Mouse (Mus musculus) neural tube, embryonic 12.5 days (tissue): ENCODE measurements at regions not wholly inside any gene's neighbourhood (a gene's known extent, or its start where the extent isn't known, plus 50 kb on each side); places are given as distances from the start of the nearest gene placed in this dataset.
"Not testable (repeated sequence)": the region's sequence is repeated elsewhere in the genome, so short reads cannot be mapped to it uniquely, and the experiment has no call there.

ENCODE experiments used
- ATAC-seq: fragments of 200-750 bp; cut with Nextera tagmentation; 2 replicates; pipeline ENCODE4 v1.8.0; 2017; ENCODE audit warnings: low read depth, mild to moderate bottlenecking, moderate TSS enrichment, moderate library complexity; ENCODE audit not compliant: low FRiP score
- H3K27ac ChIP-seq: fragments of 300-500 bp; sonication (generic); 2 replicates; pipeline ENCODE4 v1.5.1; 2016
- H3K27me3 ChIP-seq: fragments of 300-500 bp; sonication (generic); replicated peaks from 2 replicates; pipeline ENCODE4 v1.6.1; 2016; ENCODE audit warnings: mild to moderate bottlenecking
- H3K36me3 ChIP-seq: fragments of 300-500 bp; sonication (generic); 2 replicates; pipeline ENCODE4 v1.6.1; 2016; ENCODE audit warnings: mild to moderate bottlenecking
- H3K4me1 ChIP-seq: fragments of 300-500 bp; sonication (generic); 2 replicates; pipeline ENCODE4 v1.6.1; 2016
- H3K4me2 ChIP-seq: fragments of 300-500 bp; sonication (generic); replicated peaks from 2 replicates; pipeline ENCODE4 v1.6.1; 2016; ENCODE audit warnings: mild to moderate bottlenecking
- H3K4me3 ChIP-seq: fragments of 300-500 bp; sonication (generic); 2 replicates; pipeline ENCODE4 v1.5.1; 2016
- H3K9ac ChIP-seq: fragments of 300-500 bp; sonication (generic); 2 replicates; pipeline ENCODE4 v1.6.1; 2016; ENCODE audit warnings: mild to moderate bottlenecking
- H3K9me3 ChIP-seq: fragments of 300-500 bp; sonication (generic); 2 replicates; pipeline ENCODE4 v1.6.1; 2016; ENCODE audit warnings: mild to moderate bottlenecking
- WGBS: fragments of 180-500 bp; shearing (Covaris S2); methylation state at CpG from one replicate; pipeline ENCODE4 v1.1.7; 2016; 5-methylcytosine and 5-hydroxymethylcytosine counted together

DNA sequence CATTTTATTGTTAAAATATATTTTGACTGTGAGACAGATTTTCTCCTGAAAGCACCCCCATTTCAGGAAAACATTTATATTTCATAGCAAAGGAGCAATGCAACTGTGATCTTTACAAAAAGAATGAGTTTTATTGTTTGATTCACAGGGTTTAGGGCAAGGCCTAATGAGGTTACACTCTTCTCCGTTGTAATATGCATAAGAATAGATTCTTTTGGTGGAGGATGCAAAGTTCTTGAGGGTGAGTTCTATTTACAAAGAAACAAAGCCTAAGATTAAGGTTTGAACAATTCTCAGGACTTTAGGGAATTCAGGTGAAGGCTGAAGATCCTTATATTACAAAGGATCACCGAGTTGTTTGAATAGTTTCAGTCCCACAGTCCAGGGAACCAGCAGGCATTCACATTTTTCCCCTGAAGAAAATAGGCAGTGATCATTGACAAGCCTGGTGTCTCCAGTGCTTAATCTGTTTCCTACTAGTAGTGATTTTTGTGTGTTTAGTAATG, 1156.2 kb downstream of the Hace1 start:
- 25% methylated on average over 2 of the region's 2 CpGs for WGBS
- no peak for ATAC-seq
- no peaks in the 10 kb centered on the region for H3K9me3 ChIP-seq
- no peak overlapping the region for H3K9ac ChIP-seq
- H3K27ac ChIP-seq: no peak overlapping the region
- H3K4me3 ChIP-seq: no peak overlapping the region
- no peaks in the 10 kb centered on the region for H3K27me3 ChIP-seq
- no peaks in the 10 kb centered on the region for H3K4me1 ChIP-seq
- H3K36me3 ChIP-seq: no peaks in the 10 kb centered on the region
- no peak overlapping the region for H3K4me2 ChIP-seq

DNA sequence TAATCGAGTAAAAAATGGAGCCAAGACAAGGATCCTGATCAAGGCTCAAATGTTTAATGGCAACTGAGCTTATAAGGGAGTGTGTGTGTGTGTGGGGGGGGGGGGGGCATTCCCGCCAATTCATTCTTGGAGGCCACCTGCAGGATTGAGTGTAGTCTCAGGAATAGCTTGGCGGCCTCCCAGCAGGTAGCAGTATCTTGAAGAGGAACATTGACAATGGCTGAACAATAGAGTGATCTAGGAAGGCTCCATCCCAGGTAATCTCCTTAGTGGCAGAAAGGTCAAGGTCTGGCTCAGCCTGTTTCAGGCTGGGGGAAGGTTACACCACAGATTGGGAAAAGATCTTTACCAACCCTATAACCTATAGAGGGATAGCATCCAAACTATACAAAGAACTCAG, 1163.5 kb downstream of the Hace1 start:
- H3K4me2 ChIP-seq: no peak overlapping the region
- H3K36me3 ChIP-seq: no peaks in the 10 kb centered on the region
- H3K9ac ChIP-seq: no peak overlapping the region
- H3K27ac ChIP-seq: no peak overlapping the region
- H3K4me3 ChIP-seq: no peak overlapping the region
- no peaks in the 10 kb centered on the region for H3K4me1 ChIP-seq
- no peaks in the 10 kb centered on the region for H3K9me3 ChIP-seq
- 81% methylated on average over 3 of the region's 3 CpGs for WGBS
- H3K27me3 ChIP-seq: no peaks in the 10 kb centered on the region
- ATAC-seq: no peak

DNA sequence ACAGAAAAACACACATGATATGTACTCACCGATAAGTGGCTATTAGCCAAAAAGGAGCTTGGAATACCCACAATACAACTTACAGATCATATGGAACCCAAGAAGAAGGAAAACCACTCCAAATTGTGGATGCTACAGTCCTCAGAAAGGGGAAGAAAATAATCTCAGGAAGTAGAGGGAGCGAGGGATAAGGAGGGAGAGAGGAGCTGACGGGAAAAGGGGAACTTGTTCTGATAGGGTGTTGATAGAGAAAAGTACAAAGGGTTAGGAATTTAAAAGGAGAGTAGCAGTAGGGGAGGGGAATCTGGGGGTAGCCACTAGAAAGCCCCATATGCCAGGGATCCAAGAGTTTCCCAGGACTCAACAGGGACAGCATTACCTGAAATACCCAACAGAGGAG, 1164.5 kb downstream of the Hace1 start:
- Histone ChIP-seq H3K4me1 (no peaks in the 10 kb centered on the region), H3K27ac (no peak overlapping the region), H3K9ac (no peak overlapping the region), H3K4me2 (no peak overlapping the region), H3K9me3 (no peaks in the 10 kb centered on the region), H3K27me3 (no peaks in the 10 kb centered on the region), H3K4me3 (no peak overlapping the region), H3K36me3 (no peaks in the 10 kb centered on the region)
- WGBS: 83% methylated on average over 3 of the region's 3 CpGs
- no peak for ATAC-seq

DNA sequence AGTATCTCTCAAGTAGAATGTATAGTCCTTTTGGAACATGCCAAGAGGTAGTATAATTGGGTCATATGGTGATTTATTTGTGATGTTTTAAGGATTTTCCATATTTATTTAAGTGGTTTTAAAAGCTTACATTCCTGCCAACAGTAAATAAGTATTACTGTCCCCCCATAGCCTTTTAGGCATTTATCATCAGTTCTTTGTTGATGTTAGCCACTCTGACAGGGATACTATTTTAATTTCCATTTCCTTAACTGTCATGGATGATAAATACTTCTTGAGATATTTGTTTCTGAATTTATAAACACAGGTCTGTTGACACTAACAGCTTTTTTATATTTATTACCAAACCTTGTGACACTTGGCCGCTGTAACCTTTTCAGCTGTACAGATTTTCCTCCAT, 1183.3 kb downstream of the Hace1 start:
- Histone ChIP-seq H3K9ac (no peak overlapping the region), H3K9me3 (no peaks in the 10 kb centered on the region), H3K4me3 (no peak overlapping the region), H3K4me1 (no peaks in the 10 kb centered on the region), H3K27me3 (no peaks in the 10 kb centered on the region), H3K4me2 (no peak overlapping the region), H3K27ac (no peak overlapping the region), H3K36me3 (no peaks in the 10 kb centered on the region)
- 73% methylated on average over 1 of the region's 1 CpGs for WGBS
- no peak for ATAC-seq

DNA sequence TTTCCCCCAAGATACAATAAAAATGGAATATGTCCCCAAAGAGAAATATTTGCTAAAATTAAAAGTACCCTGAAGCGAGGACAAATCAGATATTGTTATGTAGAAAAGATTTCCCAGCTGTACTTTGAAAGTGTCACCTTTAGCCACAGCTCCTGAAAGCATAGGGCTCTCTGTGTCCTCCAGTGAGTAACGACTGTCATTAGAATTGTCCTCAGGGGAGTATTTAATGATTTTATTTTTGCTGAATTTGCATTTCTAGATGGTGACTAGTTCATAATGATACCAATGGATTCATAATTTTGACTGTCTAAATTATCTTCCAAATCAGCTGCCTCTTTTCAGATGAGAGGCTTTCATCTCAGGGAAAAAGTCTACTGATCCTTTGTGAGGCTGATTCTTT, 1201.1 kb downstream of the Hace1 start:
- no peak overlapping the region for H3K27ac ChIP-seq
- no peaks in the 10 kb centered on the region for H3K27me3 ChIP-seq
- no peak overlapping the region for H3K4me2 ChIP-seq
- WGBS: 55% methylated on average over 2 of the region's 2 CpGs
- no peaks in the 10 kb centered on the region for H3K9me3 ChIP-seq
- no peaks in the 10 kb centered on the region for H3K36me3 ChIP-seq
- no peaks in the 10 kb centered on the region for H3K4me1 ChIP-seq
- no peak overlapping the region for H3K9ac ChIP-seq
- H3K4me3 ChIP-seq: no peak overlapping the region
- ATAC-seq: no peak

DNA sequence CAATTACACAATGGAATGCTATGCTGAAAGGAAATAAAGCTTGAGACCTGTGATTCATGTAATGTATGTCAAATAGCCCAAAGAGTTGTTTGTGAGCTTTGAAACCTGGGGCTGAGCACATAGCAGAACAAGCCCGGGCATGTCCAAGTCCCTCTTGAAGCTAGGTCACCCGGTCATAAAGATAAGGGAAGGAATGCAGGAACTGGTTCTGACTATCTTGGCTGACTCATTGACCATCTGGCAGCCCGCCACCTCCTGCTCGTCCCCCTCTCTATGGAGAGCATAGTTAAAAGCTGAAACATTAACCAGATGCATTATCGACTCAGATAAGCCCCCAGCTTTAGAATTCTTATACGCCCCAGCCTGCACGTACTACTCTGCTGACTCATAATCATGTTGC, 1208.1 kb downstream of the Hace1 start:
- H3K4me1 ChIP-seq, H3K4me3 ChIP-seq, ATAC-seq, H3K9me3 ChIP-seq, H3K4me2 ChIP-seq, H3K27ac ChIP-seq, H3K9ac ChIP-seq, H3K36me3 ChIP-seq, H3K27me3 ChIP-seq: not testable (repeated sequence)
- 87% methylated on average over 7 of the region's 7 CpGs for WGBS

DNA sequence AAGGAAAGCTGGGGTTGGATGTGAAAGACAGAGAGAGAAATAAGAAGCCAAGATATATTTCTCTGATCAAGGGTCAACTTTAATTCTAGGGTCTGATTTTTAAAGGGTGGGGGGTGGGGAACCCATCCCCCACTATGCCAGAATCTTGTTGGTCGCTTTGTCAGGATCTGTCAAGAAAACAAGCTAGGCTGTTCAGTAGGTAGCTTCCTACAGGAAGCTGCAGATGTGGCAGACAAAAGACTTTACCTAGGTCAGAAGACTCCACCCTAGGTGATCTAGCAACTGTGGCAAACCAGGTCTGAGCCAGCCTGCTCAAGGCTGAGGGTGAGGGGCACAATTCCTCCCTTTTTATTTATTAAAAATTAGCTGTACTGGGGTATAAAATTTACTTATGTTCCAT, 1236.6 kb downstream of the Hace1 start:
- Histone ChIP-seq H3K36me3 (no peaks in the 10 kb centered on the region), H3K4me2 (no peak overlapping the region), H3K27me3 (no peaks in the 10 kb centered on the region), H3K27ac (no peak overlapping the region), H3K9me3 (no peaks in the 10 kb centered on the region), H3K4me3 (no peak overlapping the region), H3K4me1 (no peaks in the 10 kb centered on the region), H3K9ac (no peak overlapping the region)
- 69% methylated on average over 1 of the region's 1 CpGs for WGBS
- ATAC-seq: no peak

DNA sequence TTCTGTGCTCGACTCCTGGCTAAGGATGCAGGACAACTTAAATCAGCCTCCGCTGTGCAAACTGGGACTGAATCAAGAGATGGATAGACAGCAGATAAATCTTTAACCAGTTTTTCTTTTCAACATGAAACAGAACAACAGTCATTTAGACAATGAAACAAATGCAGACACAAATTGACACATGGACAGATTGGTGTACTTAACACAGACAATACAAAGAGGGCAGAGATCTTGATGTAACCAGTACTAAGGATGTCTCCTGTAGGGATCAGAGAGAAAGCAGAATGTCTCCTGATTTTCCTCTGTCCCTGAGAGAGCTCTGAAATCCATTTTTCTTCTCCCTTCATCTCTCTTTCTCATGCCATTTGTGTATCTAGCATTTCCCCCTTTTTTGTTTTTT, 1241.5 kb downstream of the Hace1 start:
- no peaks in the 10 kb centered on the region for H3K27me3 ChIP-seq
- no peak overlapping the region for H3K4me3 ChIP-seq
- no peak overlapping the region for H3K4me2 ChIP-seq
- H3K27ac ChIP-seq: no peak overlapping the region
- WGBS: 45% methylated on average over 2 of the region's 2 CpGs
- H3K36me3 ChIP-seq: no peaks in the 10 kb centered on the region
- H3K4me1 ChIP-seq: no peaks in the 10 kb centered on the region
- H3K9me3 ChIP-seq: no peaks in the 10 kb centered on the region
- ATAC-seq: no peak
- no peak overlapping the region for H3K9ac ChIP-seq

DNA sequence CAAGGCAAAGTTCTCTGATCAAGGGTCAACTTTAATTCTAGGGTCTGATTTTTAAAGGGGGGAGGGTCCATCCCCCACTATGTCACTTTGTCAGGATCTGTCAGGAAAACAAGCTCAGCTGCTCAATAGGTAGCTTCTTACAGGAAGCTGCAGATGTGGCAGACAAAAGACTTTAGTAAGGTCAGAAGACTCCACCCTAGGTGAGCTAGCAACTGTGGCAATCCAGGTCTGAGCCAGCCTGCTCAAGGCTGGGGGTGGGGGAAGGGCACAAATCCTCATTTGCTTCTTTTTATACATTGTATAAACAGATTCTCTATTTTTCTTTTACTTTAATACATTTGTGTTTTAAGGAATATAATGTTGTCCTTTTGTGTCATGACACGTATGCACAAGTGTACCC, 1242.3 kb downstream of the Hace1 start:
- no peaks in the 10 kb centered on the region for H3K9me3 ChIP-seq
- H3K27ac ChIP-seq: no peak overlapping the region
- H3K4me1 ChIP-seq: no peaks in the 10 kb centered on the region
- H3K36me3 ChIP-seq: no peaks in the 10 kb centered on the region
- H3K9ac ChIP-seq: no peak overlapping the region
- WGBS: 94% methylated on average over 1 of the region's 1 CpGs
- no peak overlapping the region for H3K4me3 ChIP-seq
- H3K4me2 ChIP-seq: no peak overlapping the region
- H3K27me3 ChIP-seq: no peaks in the 10 kb centered on the region
- ATAC-seq: no peak

DNA sequence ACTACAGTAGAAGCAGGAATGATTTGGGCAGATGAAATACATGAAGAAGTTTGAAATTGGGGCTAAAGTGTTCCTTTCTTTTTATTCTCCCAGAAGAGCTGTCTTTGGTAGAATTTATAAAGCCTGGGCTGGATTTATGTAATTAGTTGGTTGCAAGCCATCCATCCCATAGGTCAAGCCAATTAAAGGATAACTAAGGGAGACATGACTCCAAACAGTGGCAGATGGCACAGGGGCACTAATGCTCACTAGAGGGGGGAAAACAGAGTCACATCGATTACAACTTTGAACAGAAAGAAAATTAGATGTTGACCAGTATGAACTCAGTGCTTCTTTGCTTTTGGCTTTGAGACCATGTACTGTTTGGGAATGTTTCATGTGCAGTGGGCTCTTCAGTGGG, 1246.2 kb downstream of the Hace1 start:
- no peak overlapping the region for H3K9ac ChIP-seq
- ATAC-seq: no peak
- H3K36me3 ChIP-seq: no peaks in the 10 kb centered on the region
- no peaks in the 10 kb centered on the region for H3K4me1 ChIP-seq
- no peaks in the 10 kb centered on the region for H3K9me3 ChIP-seq
- H3K27me3 ChIP-seq: no peaks in the 10 kb centered on the region
- no peak overlapping the region for H3K4me2 ChIP-seq
- no peak overlapping the region for H3K27ac ChIP-seq
- WGBS: 64% methylated on average over 1 of the region's 1 CpGs
- no peak overlapping the region for H3K4me3 ChIP-seq

DNA sequence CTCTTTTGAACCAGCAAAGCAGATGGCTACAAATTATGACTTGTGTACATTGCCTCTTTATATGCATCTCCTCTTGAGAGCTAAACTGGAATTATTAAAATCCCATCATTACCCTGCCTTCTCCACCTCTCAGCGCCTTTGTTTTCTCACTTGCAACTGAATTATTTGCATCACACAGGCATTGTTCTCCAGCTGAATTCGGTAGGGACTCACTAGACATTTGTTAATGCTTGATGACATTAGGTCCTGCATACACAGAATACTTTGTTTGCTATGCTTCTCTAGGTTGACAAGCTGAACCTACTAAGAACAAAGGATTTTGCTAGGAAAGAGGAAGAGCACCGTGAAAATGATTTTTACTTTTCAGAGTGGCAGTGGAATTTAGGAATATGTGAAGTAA, 1248.4 kb downstream of the Hace1 start:
- Histone ChIP-seq H3K4me3 (no peak overlapping the region), H3K9me3 (no peaks in the 10 kb centered on the region), H3K4me2 (no peak overlapping the region), H3K36me3 (no peaks in the 10 kb centered on the region), H3K27ac (no peak overlapping the region), H3K9ac (no peak overlapping the region), H3K27me3 (no peaks in the 10 kb centered on the region), H3K4me1 (no peaks in the 10 kb centered on the region)
- whole genome bisulfite sequencing: 30% methylated on average over 3 of the region's 3 CpGs
- no peak for ATAC-seq

DNA sequence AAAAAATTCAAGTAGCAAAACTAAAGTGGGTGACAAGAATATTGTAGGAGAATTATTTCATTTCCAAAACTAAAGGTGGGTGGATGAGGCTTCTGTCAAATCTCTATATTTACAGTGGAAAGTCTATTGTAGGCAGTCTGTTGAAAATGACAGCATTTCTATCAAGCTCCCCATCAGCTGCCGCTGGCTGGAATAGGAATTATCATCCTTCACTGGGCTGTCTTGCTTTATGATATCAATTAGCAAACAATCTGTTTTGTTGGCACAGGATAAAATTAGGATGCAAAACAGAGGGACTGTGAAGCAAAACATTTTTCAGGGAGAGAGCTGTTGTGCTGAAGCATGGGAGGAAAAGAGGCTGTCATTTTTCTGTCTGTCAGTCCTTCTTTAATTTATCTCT, 1249.0 kb downstream of the Hace1 start:
- H3K27me3 ChIP-seq: no peaks in the 10 kb centered on the region
- H3K4me1 ChIP-seq: no peaks in the 10 kb centered on the region
- WGBS: 43% methylated on average over 1 of the region's 1 CpGs
- H3K9ac ChIP-seq: no peak overlapping the region
- no peaks in the 10 kb centered on the region for H3K9me3 ChIP-seq
- no peaks in the 10 kb centered on the region for H3K36me3 ChIP-seq
- no peak for ATAC-seq
- H3K27ac ChIP-seq: no peak overlapping the region
- no peak overlapping the region for H3K4me3 ChIP-seq
- H3K4me2 ChIP-seq: no peak overlapping the region

DNA sequence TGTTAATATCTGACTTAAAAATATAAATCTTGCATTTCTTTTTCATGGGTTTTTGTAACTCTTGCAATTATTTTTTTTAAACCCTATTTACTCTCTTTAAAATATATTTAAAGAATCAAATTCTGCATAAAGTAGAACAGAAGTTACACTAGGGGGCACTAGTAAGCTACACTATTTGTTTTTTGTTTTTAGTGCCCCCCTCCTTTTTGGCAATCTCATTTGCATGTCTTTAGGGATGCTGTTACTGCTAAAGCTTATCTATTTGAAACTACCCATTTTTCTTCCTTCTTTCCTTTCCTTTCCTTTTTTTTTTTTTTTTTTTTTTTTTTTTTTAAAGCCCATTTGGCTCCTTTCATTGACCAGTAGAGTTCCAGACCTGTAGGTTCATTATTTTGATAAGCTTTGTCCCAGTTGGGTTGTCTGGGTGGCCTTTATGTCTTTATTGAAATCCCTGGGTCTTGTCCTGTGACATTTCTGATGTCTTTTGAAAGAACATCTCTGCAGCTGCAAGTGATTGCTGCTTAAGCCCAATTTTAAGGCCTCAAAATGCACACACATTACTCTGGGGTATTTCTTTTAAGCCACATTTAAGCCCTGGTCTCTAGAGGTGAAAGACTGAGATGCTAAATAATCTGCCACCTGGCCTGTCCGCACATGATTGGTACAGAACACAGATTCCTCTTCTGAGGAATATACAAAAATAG, 1249.6 kb downstream of the Hace1 start:
- peak; percentile 66 for ATAC-seq
- no peaks in the 10 kb centered on the region for H3K27me3 ChIP-seq
- no peaks in the 10 kb centered on the region for H3K9me3 ChIP-seq
- no peak overlapping the region for H3K27ac ChIP-seq
- H3K4me2 ChIP-seq: no peak overlapping the region
- no peak overlapping the region for H3K9ac ChIP-seq
- H3K4me3 ChIP-seq: no peak overlapping the region
- H3K4me1 ChIP-seq: no peaks in the 10 kb centered on the region
- WGBS: 46% methylated on average over 1 of the region's 1 CpGs
- H3K36me3 ChIP-seq: no peaks in the 10 kb centered on the region
